Mouse (Mus musculus): ENCODE data around the gene Dbi.

DNA sequence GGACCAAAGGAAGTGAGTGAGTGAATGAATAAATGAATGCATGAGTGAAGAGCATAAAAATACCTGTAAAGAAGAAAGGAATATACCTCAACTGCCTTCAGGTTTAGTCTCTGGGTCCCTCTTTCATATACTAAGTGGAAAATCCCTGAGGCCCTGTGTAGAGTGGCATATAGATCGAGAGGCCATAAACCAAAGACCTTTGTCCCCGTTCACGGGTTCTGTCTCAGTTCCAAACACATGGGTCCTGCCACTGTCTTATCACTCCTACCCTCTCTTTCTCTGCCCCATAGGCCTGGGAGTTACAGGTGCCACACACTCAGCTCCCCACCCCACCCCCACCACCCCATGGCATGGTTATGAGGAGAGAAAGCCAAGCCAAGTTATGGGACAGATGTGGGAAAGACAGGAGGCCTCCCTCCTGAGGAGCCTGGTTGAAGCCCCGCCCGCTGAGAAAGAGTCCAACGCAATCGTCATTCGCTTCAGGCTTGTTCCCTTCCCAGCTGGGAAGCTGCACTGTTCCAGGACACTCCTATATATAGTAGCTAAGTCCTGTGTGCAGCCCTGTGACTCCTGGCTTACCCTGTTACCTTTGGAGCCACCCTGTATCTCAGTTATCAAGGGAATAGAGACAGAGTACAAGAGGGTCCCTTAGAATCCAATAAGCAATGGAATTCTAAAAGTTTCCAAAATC lies 29.9 kb downstream of the Dbi start:
- TF ChIP-seq ZC3H11A (IDR thresholded peaks at IDR 0.05; ENCODE audit: borderline replicate concordance, low read depth, low read length): no peak
- TF ChIP-seq HCFC1 (IDR thresholded peaks at IDR 0.05; ENCODE audit: borderline replicate concordance, insufficient read depth, low read length): no peak
